Comparison of ENCODE assay signal across 8 mouse cellular contexts in genomic region chr17:34128944-34129791, GRCm38 (mm10). TPM values are rescaled to one million over a fixed set of nuclear protein-coding genes. Genes with fewer than 3 reads are reported as not detected.
A peak's percentile ranks its signal among the peaks of the same experiment; 100 is the strongest.
DNase-seq lines count a peak whose midpoint lies in the region; ATAC-seq and TF ChIP-seq lines count a peak whose summit lies in the region.

No protein-coding gene starts in this region.

- no peak for DNase-seq in layer of hippocampus, adult 2 months (ENCODE audit: low spot score in 2 of 2)
- DNase-seq in layer of hippocampus, adult 8-10 months (ENCODE audit: low spot score in 2 of 2): no peak
- peak; percentile 48 for DNase-seq in limb, embryonic 11.5 days (ENCODE audit: low spot score)
- DNase-seq in frontal cortex, postnatal 25 days (ENCODE audit: low spot score in 2 of 2): no peak
- no peak for DNase-seq in left cerebral cortex, postnatal 36 days (ENCODE audit: low spot score in 2 of 2)
- DNase-seq in c-Kit-positive CD71-positive TER-119-positive erythroid progenitor cells, embryonic 14.5 days (ENCODE audit: low spot score): no peak

- H3K36me3 ChIP-seq in embryonic facial prominence, embryonic 13.5 days: 0 out of 2 replicates have a peak, but pooled peaks cover 9% of the 10 kb centered on the region
- H3K36me3 ChIP-seq in limb, embryonic 11.5 days (ENCODE audit: control insufficient read depth, insufficient read depth, low read length): no peaks in the 10 kb centered on the region
- H3K36me3 ChIP-seq in small intestine, adult 2 months (ENCODE audit: control insufficient read depth, insufficient read depth, low read length): no peaks in the 10 kb centered on the region

- intact Hi-C loops in left cerebral cortex, postnatal 36 days (cut with DNase I): no loop called here

- TF ChIP-seq CTCF in layer of hippocampus, adult 2 months (conservative IDR thresholded peaks at IDR 0.05): peak; percentile 36
- TF ChIP-seq CTCF in small intestine, adult 2 months (IDR thresholded peaks at IDR 0.05; ENCODE audit: extremely low read depth, insufficient read length, insufficient replicate concordance, low read depth, low read length): no peak

- H3K9me3 ChIP-seq in embryonic facial prominence, embryonic 13.5 days: no peaks in the 10 kb centered on the region
- no peaks in the 10 kb centered on the region for H3K9me3 ChIP-seq in limb, embryonic 11.5 days (ENCODE audit: control insufficient read depth, low read length)

- no peak for TF ChIP-seq POLR2A in small intestine, adult 2 months (IDR thresholded peaks at IDR 0.05; ENCODE audit: low read depth, low read length)

- 19% methylated on average over 18 of the region's 18 CpGs for WGBS in embryonic facial prominence, embryonic 13.5 days
- 18% methylated on average over 18 of the region's 18 CpGs for WGBS in limb, embryonic 11.5 days
- WGBS in small intestine, adult 2 months: 30% methylated on average over 18 of the region's 18 CpGs

- H3K4me3 ChIP-seq in layer of hippocampus, adult 2 months: peak overlapping the region; percentile 8
- H3K4me3 ChIP-seq in embryonic facial prominence, embryonic 13.5 days: peak overlapping the region; percentile 20
- H3K4me3 ChIP-seq in limb, embryonic 11.5 days (ENCODE audit: low read depth, low read length): no peak overlapping the region
- H3K4me3 ChIP-seq in small intestine, adult 2 months (ENCODE audit: low read depth, low read length): peak overlapping the region; percentile 36

- no peaks in the 10 kb centered on the region for H3K27me3 ChIP-seq in embryonic facial prominence, embryonic 13.5 days
- no peaks in the 10 kb centered on the region for H3K27me3 ChIP-seq in limb, embryonic 11.5 days (ENCODE audit: control insufficient read depth, insufficient read depth, low read length)
- H3K27me3 ChIP-seq in small intestine, adult 2 months (ENCODE audit: control insufficient read depth, insufficient read depth, low read length): no peaks in the 10 kb centered on the region

- H3K9ac ChIP-seq in embryonic facial prominence, embryonic 13.5 days: peak overlapping the region; percentile 62
- H3K9ac ChIP-seq in limb, embryonic 11.5 days (ENCODE audit: low read length): no peak overlapping the region

- no peak for ATAC-seq in embryonic facial prominence, embryonic 13.5 days (ENCODE audit: insufficient number of reproducible peaks, insufficient read depth, low FRiP score, low TSS enrichment, low read depth)
- ATAC-seq in limb, embryonic 11.5 days (ENCODE audit: insufficient number of reproducible peaks, low FRiP score, low TSS enrichment, low read depth): no peak

- peak overlapping the region; percentile 46 for H3K4me2 ChIP-seq in embryonic facial prominence, embryonic 13.5 days
- H3K4me2 ChIP-seq in limb, embryonic 11.5 days (ENCODE audit: low read depth, severe bottlenecking): peak overlapping the region; percentile 20; the same call in 1 of the 2 replicates

- peak overlapping the region; percentile 92 for H3K27ac ChIP-seq in layer of hippocampus, adult 2 months
- no peak overlapping the region for H3K27ac ChIP-seq in embryonic facial prominence, embryonic 13.5 days
- no peak overlapping the region; the same call in 1 of the 2 replicates for H3K27ac ChIP-seq in limb, embryonic 11.5 days (replicated peaks; ENCODE audit: low read depth, low read length)
- H3K27ac ChIP-seq in small intestine, adult 2 months (ENCODE audit: insufficient read depth, low read depth, low read length): no peak overlapping the region; the same call in 1 of the 2 replicates

- H3K4me1 ChIP-seq in embryonic facial prominence, embryonic 13.5 days: peaks cover 43% of the 10 kb centered on the region
- H3K4me1 ChIP-seq in limb, embryonic 11.5 days (ENCODE audit: control insufficient read depth, insufficient read depth, low read length): peaks cover 24% of the 10 kb centered on the region
- H3K4me1 ChIP-seq in small intestine, adult 2 months (ENCODE audit: control insufficient read depth, insufficient read depth, insufficient read length, low read length): peaks cover 25% of the 10 kb centered on the region

RNA-seq across cellular contexts. Expression of gene Brd2, which starts 6.7 kb away (rescaled TPM):
- 100 to 1,000 TPM; 196 to 200 TPM for total RNA-seq in layer of hippocampus, adult 2 months (2021)
- 100 to 1,000 TPM; 190 to 204 (median 197) TPM for total RNA-seq in layer of hippocampus, adult 8-10 months (2022)
- 122 and 142 TPM in 2 replicates for polyA plus RNA-seq in embryonic facial prominence, embryonic 13.5 days (2015; fragmentation: Nextera tagmentation; extraction: Ambion mirVana)
- 141 and 152 TPM in 2 replicates for polyA plus RNA-seq in limb, embryonic 11.5 days (2014; fragmentation: Nextera tagmentation; extraction: Ambion mirVana)
- 41.2 and 73.1 TPM in 2 replicates for polyA plus RNA-seq in small intestine, adult 2 months (2012; rRNA removed)
- total RNA-seq in left cerebral cortex, postnatal 36 days (2021): 100 to 1,000 TPM; 183 to 189 TPM

RNA-seq across cellular contexts. Expression of gene H2-DMa, which starts 9.8 kb away (rescaled TPM):
- 10 to 100 TPM; 26.2 to 33.1 TPM for total RNA-seq in layer of hippocampus, adult 2 months (2021)
- 10 to 100 TPM; 31.5 to 37.7 (median 34.2) TPM for total RNA-seq in layer of hippocampus, adult 8-10 months (2022)
- polyA plus RNA-seq in embryonic facial prominence, embryonic 13.5 days (2015; fragmentation: Nextera tagmentation; extraction: Ambion mirVana): 17.2 and 17.6 TPM in 2 replicates
- polyA plus RNA-seq in limb, embryonic 11.5 days (2014; fragmentation: Nextera tagmentation; extraction: Ambion mirVana): 7.5 and 9.1 TPM in 2 replicates
- 35.4 and 169 TPM in 2 replicates for polyA plus RNA-seq in small intestine, adult 2 months (2012; rRNA removed)
- 10 to 100 TPM; 26.1 to 28.5 TPM for total RNA-seq in left cerebral cortex, postnatal 36 days (2021)

RNA-seq across cellular contexts. Expression of gene H2-DMb2, which starts 13.9 kb away (rescaled TPM):
- under 1 TPM; 0.77 to 0.96 TPM for total RNA-seq in layer of hippocampus, adult 2 months (2021)
- total RNA-seq in layer of hippocampus, adult 8-10 months (2022): 1 to 10 TPM in 2 of 4 experiments, under 1 TPM in 2; 0.51 to 3.5 (median 2.1) TPM
- 0.67 and 1.1 TPM in 2 replicates for polyA plus RNA-seq in embryonic facial prominence, embryonic 13.5 days (2015; fragmentation: Nextera tagmentation; extraction: Ambion mirVana)
- 0.23 TPM in 1 of 2 replicates, not detected in the other for polyA plus RNA-seq in limb, embryonic 11.5 days (2014; fragmentation: Nextera tagmentation; extraction: Ambion mirVana)
- polyA plus RNA-seq in small intestine, adult 2 months (2012; rRNA removed): 12.7 and 25.4 TPM in 2 replicates
- total RNA-seq in left cerebral cortex, postnatal 36 days (2021): under 1 TPM; 0.59 to 0.93 TPM

RNA-seq across cellular contexts. Expression of gene H2-DMb1, which starts 23.7 kb away (rescaled TPM):
- 1 to 10 TPM; 1.8 to 2.5 TPM for total RNA-seq in layer of hippocampus, adult 2 months (2021)
- total RNA-seq in layer of hippocampus, adult 8-10 months (2022): 1 to 10 TPM; 3.4 to 9.7 (median 6.0) TPM
- 2.0 and 2.6 TPM in 2 replicates for polyA plus RNA-seq in embryonic facial prominence, embryonic 13.5 days (2015; fragmentation: Nextera tagmentation; extraction: Ambion mirVana)
- 0.45 and 0.61 TPM in 2 replicates for polyA plus RNA-seq in limb, embryonic 11.5 days (2014; fragmentation: Nextera tagmentation; extraction: Ambion mirVana)
- polyA plus RNA-seq in small intestine, adult 2 months (2012; rRNA removed): 39.0 and 281 TPM in 2 replicates
- total RNA-seq in left cerebral cortex, postnatal 36 days (2021): 1 to 10 TPM in 1 of 2 experiments, under 1 TPM in 1; 0.94 to 1.1 TPM

RNA-seq across cellular contexts. Expression of gene H2-Oa, which starts 37.0 kb away (rescaled TPM):
- under 1 TPM in 1 of 2 experiments, not detected in 1; 0.44 TPM for total RNA-seq in layer of hippocampus, adult 2 months (2021)
- total RNA-seq in layer of hippocampus, adult 8-10 months (2022): 1 to 10 TPM in 2 of 4 experiments, not detected in 2; 2.6 to 3.6 TPM
- polyA plus RNA-seq in embryonic facial prominence, embryonic 13.5 days (2015; fragmentation: Nextera tagmentation; extraction: Ambion mirVana): 0.48 and 0.65 TPM in 2 replicates
- polyA plus RNA-seq in limb, embryonic 11.5 days (2014; fragmentation: Nextera tagmentation; extraction: Ambion mirVana): 0.55 and 1.2 TPM in 2 replicates
- 7.2 and 16.6 TPM in 2 replicates for polyA plus RNA-seq in small intestine, adult 2 months (2012; rRNA removed)
- under 1 TPM in 1 of 2 experiments, not detected in 1; 0.79 TPM for total RNA-seq in left cerebral cortex, postnatal 36 days (2021)
